Mouse (Mus musculus): ENCODE data around the gene Zfp219.

DNA sequence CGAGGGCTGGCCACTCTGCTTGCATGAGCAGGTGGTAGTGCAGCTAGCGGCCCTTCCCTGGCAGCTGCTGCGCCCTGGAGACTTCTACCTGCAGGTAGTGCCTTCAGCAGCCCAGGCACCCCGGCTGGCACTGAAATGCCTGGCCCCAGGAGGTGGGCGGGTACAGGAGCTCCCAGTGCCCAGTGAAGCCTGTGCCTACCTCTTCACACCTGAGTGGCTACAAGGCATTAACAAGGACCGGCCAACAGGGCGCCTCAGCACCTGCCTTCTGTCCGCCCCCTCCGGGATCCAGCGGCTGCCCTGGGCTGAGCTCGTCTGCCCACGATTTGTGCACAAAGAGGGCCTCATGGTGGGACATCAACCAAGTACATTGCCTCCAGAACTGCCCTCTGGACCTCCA is 31.8 kb downstream of the Zfp219 start:
- TF ChIP-seq EP300 (IDR thresholded peaks at IDR 0.05; ENCODE audit: low read depth) (no peak), CTCF (IDR thresholded peaks at IDR 0.05; ENCODE audit: low read depth) (no peak)

Data from heart, postnatal 0 days (tissue).